Mouse (Mus musculus) C2C12 (cell line): ENCODE data around the gene Cspg5. TPM values are rescaled to one million over a fixed set of nuclear protein-coding genes. Genes with fewer than 3 reads are reported as not detected.

Source experiments
- H3K27me3 ChIP-seq: one replicate; pipeline ENCODE4 v1.6.1; 2011; ENCODE audit not compliant: control insufficient read depth, insufficient read depth, insufficient read length
- H3K36me3 ChIP-seq: one replicate; pipeline ENCODE4 v1.6.1; 2011; ENCODE audit not compliant: control insufficient read depth, insufficient read depth
- H3K4me3 ChIP-seq: one replicate; pipeline ENCODE4 v1.5.1; 2011; ENCODE audit warnings: mild to moderate bottlenecking, control low read depth; ENCODE audit not compliant: poor library complexity, insufficient read depth, severe bottlenecking
- H3K79me2 ChIP-seq: one replicate; pipeline ENCODE4 v1.6.1; 2011; ENCODE audit not compliant: control insufficient read depth, insufficient read depth
- H3K79me3 ChIP-seq: one replicate; pipeline ENCODE4 v1.6.1; 2011; ENCODE audit warnings: low read depth, control low read depth
- H3ac ChIP-seq: one replicate; pipeline ENCODE3; 2011; ENCODE audit warnings: low read depth; ENCODE audit not compliant: control insufficient read depth, insufficient read length
- CEBPB ChIP-seq: IDR thresholded peaks from one replicate; pipeline ENCODE4 v1.6.1; 2011; ENCODE audit warnings: low read depth, mild to moderate bottlenecking, control low read depth, moderate library complexity
- CTCF ChIP-seq: IDR thresholded peaks from one replicate; pipeline ENCODE4 v1.5.1; 2011; ENCODE audit not compliant: control insufficient read depth, insufficient read depth, insufficient read length
- FOSL1 ChIP-seq: IDR thresholded peaks from one replicate; pipeline ENCODE4 v1.8.0; 2011; ENCODE audit warnings: mild to moderate bottlenecking, low read length; ENCODE audit not compliant: poor library complexity, insufficient read depth, severe bottlenecking
- MAX ChIP-seq: IDR thresholded peaks from one replicate; pipeline ENCODE4 v1.6.1; 2011; ENCODE audit warnings: mild to moderate bottlenecking, control low read depth
- MYOD1 ChIP-seq: IDR thresholded peaks from one replicate; pipeline ENCODE4 v1.6.1; 2011; ENCODE audit warnings: low read depth; ENCODE audit not compliant: control insufficient read depth, insufficient read length
- MYOG ChIP-seq: IDR thresholded peaks from one replicate; pipeline ENCODE4 v1.6.1; 2011; ENCODE audit not compliant: control insufficient read depth, insufficient read length; ENCODE audit errors: extremely low read depth
- USF1 ChIP-seq: IDR thresholded peaks from one replicate; pipeline ENCODE4 v1.6.1; 2011; ENCODE audit warnings: low read depth, mild to moderate bottlenecking, control low read depth, moderate library complexity
- polyA plus RNA-seq: library from polyadenylated mRNA; unstranded; fragments of >200 nt; fragmentation: generic; extraction: Trizol; gene quantifications from one replicate; pipeline ENCODE4 v1.2.1, GENCODE M21; 2012; ENCODE audit warnings: missing spikeins

The Cspg5 gene
- polyA plus RNA-seq, 1 experiment: 0.12 TPM

- no peaks in the 10 kb centered on the region for H3K79me2 ChIP-seq
- H3K27me3 ChIP-seq: no peaks in the 10 kb centered on the region
- H3K4me3 ChIP-seq: no peak overlapping the region
- H3K79me3 ChIP-seq: no peaks in the 10 kb centered on the region
- H3K36me3 ChIP-seq: peaks cover 73% of the 10 kb centered on the region
- H3ac ChIP-seq: no peak overlapping the region
- TF ChIP-seq CTCF: no peak
- no peak for TF ChIP-seq USF1
- no peak for TF ChIP-seq MYOG
- TF ChIP-seq CEBPB: no peak
- no peak for TF ChIP-seq MYOD1
Measured at GRCm38 (mm10) chr9:110234962-110235361, 8.6 kb upstream of the Cspg5 start.

DNA sequence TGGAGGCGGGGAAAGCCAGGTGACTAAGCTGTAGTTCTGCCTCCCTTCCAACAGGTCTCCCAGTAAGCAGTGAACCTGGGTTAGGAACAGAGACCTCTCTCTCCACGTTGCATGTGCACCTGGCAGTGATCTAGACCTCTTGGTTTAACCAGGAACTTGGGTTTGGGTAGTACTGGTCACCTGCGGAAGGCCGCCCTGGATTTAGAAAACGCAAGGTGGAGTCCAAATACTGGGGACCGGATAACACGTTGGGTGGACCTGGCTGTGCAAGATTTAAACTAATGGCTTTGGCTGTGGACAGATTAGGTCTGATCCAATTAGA is 945 bp downstream of the Cspg5 start:
- Histone ChIP-seq H3K4me3 (no peak overlapping the region), H3K36me3 (peaks cover 14% of the 10 kb centered on the region), H3ac (no peak overlapping the region), H3K79me2 (no peaks in the 10 kb centered on the region), H3K27me3 (no peaks in the 10 kb centered on the region), H3K79me3 (no peaks in the 10 kb centered on the region)
- no peak for TF ChIP-seq MAX
- no peak for TF ChIP-seq CTCF
- no peak for TF ChIP-seq USF1
- no peak for TF ChIP-seq CEBPB
- TF ChIP-seq MYOD1: no peak
- no peak for TF ChIP-seq FOSL1
- TF ChIP-seq MYOG: no peak

DNA sequence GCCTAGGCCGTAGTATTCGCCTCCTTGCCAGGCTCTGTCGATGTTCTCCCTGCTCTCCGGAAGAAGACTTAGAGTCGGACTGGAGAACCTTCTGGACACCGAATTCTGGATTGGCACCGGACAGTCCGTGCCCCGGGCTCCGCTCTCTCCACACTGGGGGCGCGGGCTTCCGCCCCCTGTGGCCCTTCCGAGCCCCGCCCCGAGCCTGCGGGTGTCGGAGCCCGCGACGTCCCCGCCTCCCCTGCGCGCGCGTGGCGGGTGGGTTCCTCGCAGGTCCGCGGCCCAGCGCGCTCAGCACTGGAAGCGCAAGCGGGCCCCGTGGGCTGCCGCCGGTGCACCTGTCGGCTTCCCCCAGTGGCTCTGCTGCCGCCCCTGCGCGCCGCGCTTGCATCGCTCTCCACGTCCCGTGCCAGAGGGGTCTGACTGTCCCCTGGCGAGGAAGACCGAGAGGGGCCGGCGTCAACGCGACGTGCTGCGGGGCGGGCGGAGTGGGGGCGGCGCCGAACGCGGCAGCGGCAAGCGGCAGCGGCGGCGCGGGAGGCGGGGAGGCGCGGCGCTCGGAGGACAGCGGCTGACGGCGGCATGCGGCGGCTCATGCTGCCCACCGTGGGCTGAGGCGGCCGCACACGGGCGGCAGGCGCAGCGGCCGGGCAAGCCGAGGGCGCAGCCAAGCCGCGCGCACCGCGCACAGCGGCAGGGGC is 1.5 kb downstream of the Cspg5 start:
- H3K4me3 ChIP-seq: no peak overlapping the region
- TF ChIP-seq MYOG: no peak
- no peak for TF ChIP-seq CEBPB
- TF ChIP-seq USF1: no peak
- TF ChIP-seq MAX: no peak
- TF ChIP-seq MYOD1: no peak
- TF ChIP-seq CTCF: no peak
- TF ChIP-seq FOSL1: no peak
- H3K79me2 ChIP-seq: no peaks in the 10 kb centered on the region
- no peaks in the 10 kb centered on the region for H3K79me3 ChIP-seq
- no peak overlapping the region for H3ac ChIP-seq
- H3K36me3 ChIP-seq: peaks cover 9% of the 10 kb centered on the region
- no peaks in the 10 kb centered on the region for H3K27me3 ChIP-seq

DNA sequence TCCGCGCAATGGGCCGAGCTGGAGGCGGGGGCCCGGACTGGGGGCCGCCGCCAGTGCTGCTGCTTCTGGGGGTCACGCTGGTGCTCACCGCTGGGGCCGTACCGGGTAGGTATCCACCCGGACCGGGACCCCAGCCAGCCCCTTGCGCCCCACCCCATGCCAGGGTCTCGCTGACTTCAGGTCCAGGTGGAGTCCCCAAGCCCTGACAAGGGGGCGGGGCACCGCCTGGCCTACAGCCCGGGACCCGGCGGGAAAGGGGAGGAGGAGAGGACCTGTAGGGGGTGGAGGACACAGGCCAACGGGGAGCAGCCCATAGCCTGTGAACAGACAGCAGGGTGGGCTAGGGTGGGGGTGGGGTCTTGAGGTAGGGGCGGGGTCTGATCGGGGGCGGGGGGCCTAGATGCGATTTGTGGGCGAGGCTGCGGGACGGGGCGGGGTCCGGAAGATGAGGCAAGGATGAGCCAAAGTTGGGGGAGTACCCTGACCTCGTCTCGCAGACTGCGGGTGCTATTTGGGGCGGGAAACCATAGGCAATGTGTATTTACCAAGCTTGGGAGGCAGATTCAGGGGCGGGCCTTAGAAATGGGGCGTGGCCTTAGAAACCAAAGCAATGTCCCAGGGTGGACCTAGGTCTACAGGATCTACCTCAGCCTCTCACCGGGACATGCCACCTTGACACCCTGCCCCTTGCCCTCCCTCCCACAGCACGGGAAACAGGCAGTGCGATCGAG is 2.2 kb downstream of the Cspg5 start:
- Histone ChIP-seq H3K79me3 (no peaks in the 10 kb centered on the region), H3K4me3 (no peak overlapping the region), H3ac (peak overlapping the region; percentile 6), H3K79me2 (no peaks in the 10 kb centered on the region), H3K27me3 (peaks cover 2% of the 10 kb centered on the region), H3K36me3 (peaks cover 6% of the 10 kb centered on the region)
- TF ChIP-seq MYOG (no peak), MYOD1 (no peak)

- no peaks in the 10 kb centered on the region for H3K79me3 ChIP-seq
- TF ChIP-seq MAX (no peak), CEBPB (no peak), USF1 (no peak), MYOD1 (no peak), MYOG (no peak), CTCF (no peak), FOSL1 (no peak)
- no peaks in the 10 kb centered on the region for H3K79me2 ChIP-seq
- H3K27me3 ChIP-seq: peaks cover 5% of the 10 kb centered on the region
- peak overlapping the region; percentile 6 for H3ac ChIP-seq
- H3K4me3 ChIP-seq: no peak overlapping the region
- H3K36me3 ChIP-seq: peaks cover 2% of the 10 kb centered on the region
Measured at GRCm38 (mm10) chr9:110246321-110246640, 2.7 kb downstream of the Cspg5 start.

DNA sequence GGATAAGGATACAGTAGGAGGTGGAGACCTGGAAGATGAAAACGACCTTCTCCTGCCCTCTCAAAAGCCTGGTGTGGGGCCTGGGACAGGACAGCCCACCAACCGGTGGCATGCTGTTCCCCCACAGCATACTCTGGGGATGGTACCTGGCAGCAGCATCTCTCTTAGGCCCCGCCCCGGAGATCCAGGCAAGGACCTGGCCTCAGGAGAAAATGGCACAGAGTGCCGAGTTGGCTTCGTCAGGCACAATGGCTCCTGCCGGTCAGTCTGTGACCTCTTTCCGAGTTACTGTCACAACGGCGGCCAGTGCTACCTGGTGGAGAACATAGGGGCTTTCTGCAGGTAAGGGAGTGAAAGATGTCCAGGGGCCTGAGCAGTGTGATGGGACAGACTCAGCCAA is 3.5 kb downstream of the Cspg5 start:
- Histone ChIP-seq H3K79me3 (no peaks in the 10 kb centered on the region), H3K36me3 (no peaks in the 10 kb centered on the region), H3K4me3 (no peak overlapping the region), H3K27me3 (peaks cover 10% of the 10 kb centered on the region), H3ac (no peak overlapping the region), H3K79me2 (no peaks in the 10 kb centered on the region)
- TF ChIP-seq MYOD1 (no peak), CEBPB (no peak), USF1 (no peak), CTCF (no peak), MAX (no peak), MYOG (no peak), FOSL1 (no peak)
